Mouse (Mus musculus): ENCODE results near the gene Olfml3.

DNA sequence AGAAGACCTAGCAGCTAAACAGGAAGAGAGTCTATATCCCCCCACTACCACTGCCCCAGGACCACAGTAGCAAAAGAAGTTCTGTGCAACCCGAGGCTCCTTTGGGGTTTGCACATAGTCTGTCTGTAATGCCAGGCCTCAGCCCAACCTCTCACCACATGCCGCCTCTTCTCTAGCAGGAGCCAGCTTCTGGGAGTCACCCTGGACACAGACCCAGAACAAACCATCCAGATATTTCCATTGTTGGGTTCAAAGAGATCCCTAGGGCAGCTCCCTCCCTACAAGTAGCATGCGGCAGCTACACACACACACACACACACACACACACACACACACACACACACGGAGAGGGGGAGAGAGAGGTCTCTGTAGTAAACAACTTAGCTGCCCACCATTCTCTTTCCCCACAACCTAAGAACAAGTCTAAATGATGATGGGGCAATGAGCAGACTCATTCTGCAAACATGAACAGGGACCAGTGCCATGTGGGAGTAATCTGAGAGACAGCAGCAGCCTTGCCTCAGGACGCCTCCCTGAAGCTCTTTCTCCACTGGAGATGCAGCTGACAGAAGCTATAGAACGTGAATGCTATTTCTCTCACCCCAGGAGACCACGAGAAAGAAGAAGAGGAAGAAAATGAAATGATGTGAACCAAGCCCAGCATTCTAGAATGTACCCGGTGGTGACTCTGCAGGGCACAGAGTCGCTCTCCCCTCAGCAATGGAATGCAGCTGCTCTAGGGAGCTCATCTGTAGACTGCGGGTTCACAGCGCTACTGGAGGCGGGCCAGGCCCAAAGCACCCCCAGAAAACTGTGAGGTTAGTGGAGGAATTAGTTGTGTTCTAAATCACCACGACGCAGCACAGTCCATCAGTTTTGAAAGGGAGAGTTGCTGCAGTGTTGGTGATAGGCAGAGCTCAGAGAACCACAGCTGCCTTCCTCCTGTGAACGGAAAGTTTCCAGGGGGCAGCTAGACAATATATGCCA lies 20.7 kb downstream of the Olfml3 start:
- TF ChIP-seq CTCF (IDR thresholded peaks at IDR 0.05; ENCODE audit: low read depth) (no peak), EP300 (IDR thresholded peaks at IDR 0.05; ENCODE audit: low read depth) (no peak)
